ENCODE assay signal across 8 mouse cellular contexts in genomic region chr7:25787456-25788219, GRCm38 (mm10). TPM values are rescaled to one million over a fixed set of nuclear protein-coding genes. Genes with fewer than 3 reads are reported as not detected.
DNase-seq lines count a peak whose midpoint lies in the region; ATAC-seq and TF ChIP-seq lines count a peak whose summit lies in the region.

No protein-coding gene starts in this region.

- H3K4me3 ChIP-seq in liver, adult 2 months (ENCODE audit: insufficient read depth, low read depth, low read length), result peak overlapping the region; percentile 80
- H3K4me3 ChIP-seq in forebrain, embryonic 15.5 days, result peak overlapping the region; percentile 45
- peak overlapping the region; percentile 65 for H3K4me3 ChIP-seq in intestine, embryonic 14.5 days (ENCODE audit: low read depth, low read length)
- peak overlapping the region; percentile 44 for H3K4me3 ChIP-seq in midbrain, embryonic 13.5 days (replicated peaks)

- no peaks in the 10 kb centered on the region for H3K79me2 ChIP-seq in liver, adult 2 months (ENCODE audit: control insufficient read depth, insufficient read depth, low read length)

- peak overlapping the region; percentile 27; the same call in 1 of the 2 replicates for H3K9ac ChIP-seq in liver, adult 2 months (ENCODE audit: low read depth, low read length)
- H3K9ac ChIP-seq in forebrain, embryonic 15.5 days (replicated peaks), result peak overlapping the region; percentile 48
- peak overlapping the region; percentile 55 for H3K9ac ChIP-seq in intestine, embryonic 14.5 days (ENCODE audit: low read length)
- peak overlapping the region; percentile 59 for H3K9ac ChIP-seq in midbrain, embryonic 13.5 days (replicated peaks)

- TF ChIP-seq POLR2A in liver, adult 2 months (IDR thresholded peaks at IDR 0.05; ENCODE audit: extremely low read depth, insufficient read depth, low read length), result no peak

- peak overlapping the region; percentile 81 for H3K4me2 ChIP-seq in forebrain, embryonic 15.5 days (replicated peaks)
- peak overlapping the region; percentile 64 for H3K4me2 ChIP-seq in intestine, embryonic 14.5 days (ENCODE audit: low read length)
- peak overlapping the region; percentile 72 for H3K4me2 ChIP-seq in midbrain, embryonic 13.5 days (replicated peaks)

- H3K27ac ChIP-seq in liver, adult 2 months (replicated peaks; ENCODE audit: insufficient read depth, low read depth, low read length), result peak overlapping the region; percentile 35; the same call in 1 of the 2 replicates
- H3K27ac ChIP-seq in forebrain, embryonic 15.5 days (replicated peaks), result peak overlapping the region; percentile 36; the same call in 1 of the 2 replicates
- no peak overlapping the region for H3K27ac ChIP-seq in intestine, embryonic 14.5 days (ENCODE audit: low read depth)
- no peak overlapping the region for H3K27ac ChIP-seq in midbrain, embryonic 13.5 days

- DNase-seq in liver, adult 2 months (ENCODE audit: extremely low read depth, low read depth, low spot score), result no peak
- no peak for DNase-seq in liver
- no peak for DNase-seq in intestine, embryonic 14.5 days (ENCODE audit: low spot score)
- no peak for DNase-seq in right cerebral cortex, postnatal 4 days
- no peak for DNase-seq in spleen, postnatal 14 days (ENCODE audit: low spot score in 2 of 2)
- no peak for DNase-seq in cerebellum, postnatal 36 days

- ATAC-seq in forebrain, embryonic 15.5 days (replicated peaks), result peak; percentile 28; the same call in 1 of the 2 replicates
- ATAC-seq in intestine, embryonic 14.5 days (replicated peaks; ENCODE audit: low FRiP score, low TSS enrichment, low read depth), result 0 out of 2 replicates have a peak, but pooled peaks have one; percentile 0
- ATAC-seq in midbrain, embryonic 13.5 days, result peak; percentile 36

- no peaks in the 10 kb centered on the region for H3K4me1 ChIP-seq in liver, adult 2 months (ENCODE audit: control insufficient read depth, insufficient read depth, low read length)
- peaks cover 15% of the 10 kb centered on the region for H3K4me1 ChIP-seq in forebrain, embryonic 15.5 days
- peaks cover 22% of the 10 kb centered on the region for H3K4me1 ChIP-seq in intestine, embryonic 14.5 days (replicated peaks; ENCODE audit: control insufficient read depth, insufficient read depth, low read length)
- H3K4me1 ChIP-seq in midbrain, embryonic 13.5 days (replicated peaks), result peaks cover 24% of the 10 kb centered on the region

- TF ChIP-seq CTCF in liver, adult 2 months (IDR thresholded peaks at IDR 0.05; ENCODE audit: low read depth, low read length), result no peak

- H3K9me3 ChIP-seq in forebrain, embryonic 15.5 days, result no peaks in the 10 kb centered on the region
- H3K9me3 ChIP-seq in intestine, embryonic 14.5 days (ENCODE audit: control insufficient read depth, low read length), result no peaks in the 10 kb centered on the region
- H3K9me3 ChIP-seq in midbrain, embryonic 13.5 days, result no peaks in the 10 kb centered on the region

- peaks cover 6% of the 10 kb centered on the region; the same call in 1 of the 2 replicates for H3K27me3 ChIP-seq in liver, adult 2 months (ENCODE audit: control insufficient read depth, insufficient read depth, low read length)
- H3K27me3 ChIP-seq in forebrain, embryonic 15.5 days, result no peaks in the 10 kb centered on the region
- H3K27me3 ChIP-seq in intestine, embryonic 14.5 days (replicated peaks; ENCODE audit: control insufficient read depth, insufficient read depth, low read length), result no peaks in the 10 kb centered on the region
- H3K27me3 ChIP-seq in midbrain, embryonic 13.5 days, result no peaks in the 10 kb centered on the region

- 57% methylated on average over 9 of the region's 9 CpGs for WGBS in liver, adult 2 months
- WGBS in forebrain, embryonic 15.5 days, result 15% methylated on average over 9 of the region's 9 CpGs
- WGBS in intestine, embryonic 14.5 days, result 21% methylated on average over 9 of the region's 9 CpGs
- 18% methylated on average over 9 of the region's 9 CpGs for WGBS in midbrain, embryonic 13.5 days

- no peaks in the 10 kb centered on the region for H3K36me3 ChIP-seq in liver, adult 2 months (ENCODE audit: control insufficient read depth, insufficient read depth, low read length)
- no peaks in the 10 kb centered on the region for H3K36me3 ChIP-seq in forebrain, embryonic 15.5 days
- H3K36me3 ChIP-seq in intestine, embryonic 14.5 days (ENCODE audit: control insufficient read depth, insufficient read depth, low read length), result peaks cover 20% of the 10 kb centered on the region; the same call in 1 of the 2 replicates
- no peaks in the 10 kb centered on the region for H3K36me3 ChIP-seq in midbrain, embryonic 13.5 days

RNA-seq across cellular contexts. Expression of gene Axl, which starts 0.9 kb away (rescaled TPM):
- total RNA-seq in liver, adult 2 months (2014; rRNA removed), result 12.4 and 18.0 TPM in 2 replicates
- polyA plus RNA-seq in liver, adult 2 months (2012; rRNA removed), result 6.3 and 11.4 TPM in 2 replicates
- polyA plus RNA-seq in forebrain, embryonic 15.5 days (2015; fragmentation: Nextera tagmentation; extraction: Ambion mirVana), result 16.5 and 17.7 TPM in 2 replicates
- 71.1 and 73.5 TPM in 2 replicates for polyA plus RNA-seq in intestine, embryonic 14.5 days (2014; fragmentation: Nextera tagmentation; extraction: Ambion mirVana)
- polyA plus RNA-seq in midbrain, embryonic 13.5 days (2015; fragmentation: Nextera tagmentation; extraction: Ambion mirVana), result 17.5 and 18.9 TPM in 2 replicates

RNA-seq across cellular contexts. Expression of gene Cyp2s1, which starts 29.1 kb away (rescaled TPM):
- 0.13 and 0.28 TPM in 2 replicates for total RNA-seq in liver, adult 2 months (2014; rRNA removed)
- polyA plus RNA-seq in liver, adult 2 months (2012; rRNA removed), result 0.37 and 0.41 TPM in 2 replicates
- 0.61 and 1.1 TPM in 2 replicates for polyA plus RNA-seq in forebrain, embryonic 15.5 days (2015; fragmentation: Nextera tagmentation; extraction: Ambion mirVana)
- 30.6 and 34.6 TPM in 2 replicates for polyA plus RNA-seq in intestine, embryonic 14.5 days (2014; fragmentation: Nextera tagmentation; extraction: Ambion mirVana)
- 0.84 and 1.0 TPM in 2 replicates for polyA plus RNA-seq in midbrain, embryonic 13.5 days (2015; fragmentation: Nextera tagmentation; extraction: Ambion mirVana)

RNA-seq across cellular contexts. Expression of gene Hnrnpul1, which starts 33.1 kb away (rescaled TPM):
- 30.0 and 32.7 TPM in 2 replicates for total RNA-seq in liver, adult 2 months (2014; rRNA removed)
- 21.7 and 23.3 TPM in 2 replicates for polyA plus RNA-seq in liver, adult 2 months (2012; rRNA removed)
- polyA plus RNA-seq in forebrain, embryonic 15.5 days (2015; fragmentation: Nextera tagmentation; extraction: Ambion mirVana), result 51.8 and 53.5 TPM in 2 replicates
- polyA plus RNA-seq in intestine, embryonic 14.5 days (2014; fragmentation: Nextera tagmentation; extraction: Ambion mirVana), result 65.1 and 68.4 TPM in 2 replicates
- 53.5 and 56.2 TPM in 2 replicates for polyA plus RNA-seq in midbrain, embryonic 13.5 days (2015; fragmentation: Nextera tagmentation; extraction: Ambion mirVana)

Comparison
In these comparisons a context has a peak if more than half of its experiments do, and no peak if none do; other contexts are left out.
1. H3K27ac ChIP-seq: peak in liver, adult 2 months (single experiment) and forebrain, embryonic 15.5 days (single experiment); none in intestine, embryonic 14.5 days (single experiment) and midbrain, embryonic 13.5 days (single experiment).
2. RNA of gene Cyp2s1, which starts 29.1 kb away (polyA plus RNA-seq): 30.6 to 34.6 TPM in intestine, embryonic 14.5 days; 0.61 to 1.1 TPM in forebrain, embryonic 15.5 days, 0.84 to 1.0 TPM in midbrain, embryonic 13.5 days and 0.37 to 0.41 TPM in liver, adult 2 months; every median in the first group is over 10 times any median in the second.
3. Peak in every context shown above with its lines, with median percentiles within 50 percentile points of each other: H3K4me3 ChIP-seq, H3K9ac ChIP-seq, ATAC-seq and H3K4me2 ChIP-seq.